Mouse (Mus musculus): ENCODE results near the gene Sap30l. TPM values are rescaled to one million over a fixed set of nuclear protein-coding genes. Genes with fewer than 3 reads are reported as not detected.

The Sap30l gene
- polyA plus RNA-seq (2012; rRNA removed) = 27.3 and 31.4 TPM in 2 replicates
- polyA plus RNA-seq (2014; fragmentation: Nextera tagmentation; extraction: Ambion mirVana) = 20.7 and 21.7 TPM in 2 replicates

GRCm38 (mm10) chr11:57800971-57801765 is at the start of gene Sap30l:
TSS of gene Sap30l (plus strand) at chr11:57801637.
- Histone ChIP-seq H3K9me3 (ENCODE audit: control insufficient read depth, low read length) (no peaks in the 10 kb centered on the region), H3K36me3 (ENCODE audit: control insufficient read depth, insufficient read depth, low read length) (peaks cover 3% of the 10 kb centered on the region; the same call in 1 of the 2 replicates), H3K4me2 (replicated peaks; ENCODE audit: low read depth, low read length, severe bottlenecking) (peak within 1 kb of the TSS; percentile 98), H3K4me3 (replicated peaks; ENCODE audit: low read length) (peak within 1 kb of the TSS; percentile 94), H3K27ac (replicated peaks; ENCODE audit: low read depth, low read length) (peak within 1 kb of the TSS; percentile 33; the same call in 1 of the 2 replicates), H3K9ac (ENCODE audit: low read depth, low read length, severe bottlenecking) (peak within 1 kb of the TSS; percentile 89), H3K4me1 (ENCODE audit: control insufficient read depth, insufficient read depth, low read length) (peaks cover 21% of the 10 kb centered on the region), H3K27me3 (ENCODE audit: control insufficient read depth, insufficient read depth, low read length) (no peaks in the 10 kb centered on the region)
- DNase-seq (ENCODE audit: low spot score) (peak; percentile 97), ATAC-seq (ENCODE audit: low FRiP score, low read depth) (peak; percentile 96)
- peak; percentile 36; the same call in 1 of the 2 replicates for TF ChIP-seq POLR2A (IDR thresholded peaks at IDR 0.05; ENCODE audit: borderline replicate concordance, extremely low read depth, insufficient read depth, insufficient read length)
- under 1% methylated on average over 58 of the region's 66 CpGs for WGBS

GRCm38 (mm10) chr11:57753538-57754203 is 47.8 kb upstream of the Sap30l start:
- H3K36me3 ChIP-seq (ENCODE audit: control insufficient read depth, insufficient read depth, low read length) = no peaks in the 10 kb centered on the region
- H3K4me3 ChIP-seq (replicated peaks; ENCODE audit: low read length) = no peak overlapping the region
- no peak overlapping the region for H3K4me2 ChIP-seq (replicated peaks; ENCODE audit: low read depth, low read length, severe bottlenecking)
- DNase-seq (ENCODE audit: low spot score) (no peak), ATAC-seq (ENCODE audit: low FRiP score, low read depth) (no peak)
- H3K27ac ChIP-seq (replicated peaks; ENCODE audit: low read depth, low read length) = no peak overlapping the region
- H3K9ac ChIP-seq (ENCODE audit: low read depth, low read length, severe bottlenecking) = no peak overlapping the region
- 36% methylated on average over 14 of the region's 14 CpGs for WGBS
- H3K27me3 ChIP-seq (ENCODE audit: control insufficient read depth, insufficient read depth, low read length) = no peaks in the 10 kb centered on the region
- H3K9me3 ChIP-seq (ENCODE audit: control insufficient read depth, low read length) = no peaks in the 10 kb centered on the region
- no peak for TF ChIP-seq POLR2A (IDR thresholded peaks at IDR 0.05; ENCODE audit: borderline replicate concordance, extremely low read depth, insufficient read depth, insufficient read length)
- H3K4me1 ChIP-seq (ENCODE audit: control insufficient read depth, insufficient read depth, low read length) = no peaks in the 10 kb centered on the region

DNA sequence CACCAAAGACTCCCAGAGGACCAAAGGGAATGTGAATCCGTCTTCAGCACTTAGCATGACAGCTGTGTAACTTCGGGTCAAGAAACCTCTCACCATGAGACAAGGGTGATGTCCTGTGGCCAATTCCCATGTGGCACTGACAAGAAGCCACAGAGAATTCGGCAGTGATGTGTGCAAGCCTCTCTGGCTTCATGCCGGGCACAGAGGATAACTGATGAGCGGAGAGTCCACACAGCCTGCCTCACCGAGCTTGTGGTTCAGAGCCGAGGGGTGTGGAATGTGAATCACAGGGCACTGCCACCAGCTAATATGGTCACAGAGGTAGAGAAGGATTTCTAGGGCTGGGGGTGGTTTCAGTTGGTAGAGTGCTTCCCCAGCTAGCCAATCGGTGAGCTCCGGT is 42.8 kb upstream of the Sap30l start:
- H3K9ac ChIP-seq (ENCODE audit: low read depth, low read length, severe bottlenecking) = no peak overlapping the region
- no peak overlapping the region for H3K27ac ChIP-seq (replicated peaks; ENCODE audit: low read depth, low read length)
- no peak for TF ChIP-seq POLR2A (IDR thresholded peaks at IDR 0.05; ENCODE audit: borderline replicate concordance, extremely low read depth, insufficient read depth, insufficient read length)
- no peak overlapping the region for H3K4me2 ChIP-seq (replicated peaks; ENCODE audit: low read depth, low read length, severe bottlenecking)
- WGBS = 75% methylated on average over 9 of the region's 9 CpGs
- ATAC-seq (ENCODE audit: low FRiP score, low read depth) (no peak), DNase-seq (ENCODE audit: low spot score) (no peak)
- H3K36me3 ChIP-seq (ENCODE audit: control insufficient read depth, insufficient read depth, low read length) = 0 out of 2 replicates have a peak, but pooled peaks cover 4% of the 10 kb centered on the region
- H3K27me3 ChIP-seq (ENCODE audit: control insufficient read depth, insufficient read depth, low read length) = no peaks in the 10 kb centered on the region
- no peaks in the 10 kb centered on the region for H3K9me3 ChIP-seq (ENCODE audit: control insufficient read depth, low read length)
- H3K4me3 ChIP-seq (replicated peaks; ENCODE audit: low read length) = no peak overlapping the region
- no peaks in the 10 kb centered on the region for H3K4me1 ChIP-seq (ENCODE audit: control insufficient read depth, insufficient read depth, low read length)

GRCm38 (mm10) chr11:57760509-57761058 is 40.9 kb upstream of the Sap30l start:
- 13% methylated on average over 14 of the region's 14 CpGs for WGBS
- no peak for DNase-seq (ENCODE audit: low spot score)

DNA sequence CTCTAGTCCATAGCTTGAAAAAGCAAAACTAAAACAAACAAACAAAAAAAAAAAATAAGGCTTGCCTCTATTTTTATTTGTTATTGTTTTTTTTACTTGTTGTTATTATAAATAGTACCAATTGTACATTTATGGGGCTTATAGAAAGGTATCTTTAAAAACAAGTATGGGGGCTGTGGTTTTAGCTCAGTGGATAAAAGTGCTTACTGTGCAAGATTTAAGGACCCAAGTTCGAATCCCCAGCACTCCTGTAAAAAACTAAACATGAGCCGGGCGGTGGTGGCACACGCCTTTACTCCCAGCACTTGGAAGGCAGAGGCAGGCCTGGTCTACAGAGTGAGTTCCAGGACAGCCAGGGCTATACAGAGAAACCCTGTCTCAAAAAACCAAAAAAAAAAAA is 40.1 kb upstream of the Sap30l start:
- 92% methylated on average over 4 of the region's 4 CpGs for WGBS
- ATAC-seq (ENCODE audit: low FRiP score, low read depth) = no peak
- Histone ChIP-seq H3K4me1 (ENCODE audit: control insufficient read depth, insufficient read depth, low read length) (no peaks in the 10 kb centered on the region), H3K27me3 (ENCODE audit: control insufficient read depth, insufficient read depth, low read length) (no peaks in the 10 kb centered on the region), H3K4me3 (replicated peaks; ENCODE audit: low read length) (no peak overlapping the region), H3K4me2 (replicated peaks; ENCODE audit: low read depth, low read length, severe bottlenecking) (no peak overlapping the region), H3K9me3 (ENCODE audit: control insufficient read depth, low read length) (no peaks in the 10 kb centered on the region), H3K9ac (ENCODE audit: low read depth, low read length, severe bottlenecking) (no peak overlapping the region), H3K27ac (replicated peaks; ENCODE audit: low read depth, low read length) (no peak overlapping the region), H3K36me3 (ENCODE audit: control insufficient read depth, insufficient read depth, low read length) (peaks cover 15% of the 10 kb centered on the region)
- no peak for TF ChIP-seq POLR2A (IDR thresholded peaks at IDR 0.05; ENCODE audit: borderline replicate concordance, extremely low read depth, insufficient read depth, insufficient read length)
- no peak for DNase-seq (ENCODE audit: low spot score)

More at GRCm38 (mm10) chr11:57760509-57761058, 40.9 kb upstream of the Sap30l start:
- no peak overlapping the region for H3K4me2 ChIP-seq (replicated peaks; ENCODE audit: low read depth, low read length, severe bottlenecking)
- H3K9ac ChIP-seq (ENCODE audit: low read depth, low read length, severe bottlenecking) = no peak overlapping the region
- no peak overlapping the region for H3K4me3 ChIP-seq (replicated peaks; ENCODE audit: low read length)
- H3K4me1 ChIP-seq (ENCODE audit: control insufficient read depth, insufficient read depth, low read length) = no peaks in the 10 kb centered on the region
- H3K36me3 ChIP-seq (ENCODE audit: control insufficient read depth, insufficient read depth, low read length) = peaks cover 9% of the 10 kb centered on the region
- no peaks in the 10 kb centered on the region for H3K27me3 ChIP-seq (ENCODE audit: control insufficient read depth, insufficient read depth, low read length)
- H3K27ac ChIP-seq (replicated peaks; ENCODE audit: low read depth, low read length) = no peak overlapping the region
- no peak for TF ChIP-seq POLR2A (IDR thresholded peaks at IDR 0.05; ENCODE audit: borderline replicate concordance, extremely low read depth, insufficient read depth, insufficient read length)
- H3K9me3 ChIP-seq (ENCODE audit: control insufficient read depth, low read length) = no peaks in the 10 kb centered on the region
- ATAC-seq (ENCODE audit: low FRiP score, low read depth) = no peak
